Comparison of ENCODE assay signal across 15 mouse cellular contexts in the genomic region with DNA sequence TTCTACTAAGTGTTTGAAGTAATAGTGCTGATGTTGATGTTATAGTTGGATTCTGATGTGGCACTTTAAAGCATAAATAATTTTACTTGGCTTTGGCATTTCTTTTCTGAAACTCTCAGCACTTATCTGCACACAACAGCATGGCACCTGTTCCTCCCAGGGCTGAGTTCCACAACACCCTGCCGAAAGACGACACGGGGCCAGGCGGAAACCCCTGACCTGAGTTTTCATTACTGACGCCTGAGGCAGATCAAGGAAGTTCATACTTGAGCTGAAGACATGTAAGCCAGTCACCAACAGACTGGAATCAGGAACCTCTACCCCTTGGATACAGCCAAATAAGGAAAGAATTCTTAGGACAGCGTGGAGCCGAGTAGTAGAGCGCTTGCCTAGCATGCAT.
DNase-seq lines count a peak whose midpoint lies in the region; ATAC-seq and TF ChIP-seq lines count a peak whose summit lies in the region.
"Had no signal": no experiment of that assay in that cellular context is flagged by ENCODE, and none has a peak within 500 bp of the region (broad histone marks: within the 10 kb centered on the region; RNA-seq: fewer than 3 reads in every experiment).

No protein-coding gene starts in this region.

- no peak overlapping the region for H3K4me2 ChIP-seq in liver, embryonic 15.5 days
- no peak overlapping the region for H3K4me2 ChIP-seq in liver, embryonic 12.5 days
- H3K4me2 ChIP-seq: hindbrain, embryonic 15.5 days; neural tube, embryonic 13.5 days had no signal

- no peak overlapping the region for H3K9ac ChIP-seq in liver, embryonic 15.5 days
- H3K9ac ChIP-seq in liver, embryonic 12.5 days: no peak overlapping the region
- H3K9ac ChIP-seq: hindbrain, embryonic 15.5 days; neural tube, embryonic 13.5 days had no signal

- peak overlapping the region; percentile 70 for H3K4me3 ChIP-seq in gastrocnemius, adult 2 months
- H3K4me3 ChIP-seq in liver, embryonic 15.5 days (replicated peaks): no peak overlapping the region
- H3K4me3 ChIP-seq in liver, embryonic 12.5 days: no peak overlapping the region
- H3K4me3 ChIP-seq: hindbrain, embryonic 15.5 days; midbrain, embryonic 10.5 days; neural tube, embryonic 13.5 days had no signal

- DNase-seq in gastrocnemius, adult 2 months: no peak
- no peak for DNase-seq in gastrocnemius, postnatal 36 days
- peak; percentile 29 for DNase-seq in 416B (ENCODE audit: low read depth)
- DNase-seq in lung, postnatal 10 days: peak; percentile 36
- no peak for DNase-seq in right cerebral cortex, postnatal 25 days
- DNase-seq in layer of hippocampus, postnatal 36 days: no peak
- DNase-seq: cerebellum, postnatal 10 days; gastrocnemius, postnatal 14 days; thymus, postnatal 4 days had no signal

- H3K9me3 ChIP-seq in liver, embryonic 15.5 days (replicated peaks): no peaks in the 10 kb centered on the region
- H3K9me3 ChIP-seq in liver, embryonic 12.5 days (replicated peaks): no peaks in the 10 kb centered on the region
- H3K9me3 ChIP-seq: hindbrain, embryonic 15.5 days; midbrain, embryonic 10.5 days; neural tube, embryonic 13.5 days had no signal

- 0 out of 2 replicates have a peak, but pooled peaks cover 4% of the 10 kb centered on the region for H3K4me1 ChIP-seq in liver, embryonic 15.5 days (replicated peaks)
- H3K4me1 ChIP-seq in liver, embryonic 12.5 days: peaks cover 17% of the 10 kb centered on the region
- H3K4me1 ChIP-seq: hindbrain, embryonic 15.5 days; midbrain, embryonic 10.5 days had no signal

- ATAC-seq in liver, embryonic 15.5 days (ENCODE audit: insufficient read depth): no peak
- no peak for ATAC-seq in liver, embryonic 12.5 days
- ATAC-seq: intestine, embryonic 16.5 days had no signal

- peaks cover 10% of the 10 kb centered on the region for H3K27me3 ChIP-seq in liver, embryonic 15.5 days
- peaks cover 8% of the 10 kb centered on the region for H3K27me3 ChIP-seq in liver, embryonic 12.5 days (replicated peaks)
- H3K27me3 ChIP-seq: hindbrain, embryonic 15.5 days; neural tube, embryonic 13.5 days had no signal

- intact Hi-C loops in gastrocnemius, adult 2 months (cut with DNase I): no loop called here
- intact Hi-C loops in gastrocnemius, postnatal 36 days (cut with DNase I): no loop called here

- peak overlapping the region; percentile 76 for H3K27ac ChIP-seq in gastrocnemius, adult 2 months
- peak overlapping the region; percentile 29; the same call in 1 of the 2 replicates for H3K27ac ChIP-seq in liver, embryonic 15.5 days (replicated peaks)
- H3K27ac ChIP-seq in liver, embryonic 12.5 days: no peak overlapping the region
- H3K27ac ChIP-seq: hindbrain, embryonic 15.5 days; midbrain, embryonic 10.5 days; neural tube, embryonic 13.5 days had no signal

- TF ChIP-seq CTCF in gastrocnemius, adult 2 months (IDR thresholded peaks at IDR 0.05): no peak

- WGBS in liver, embryonic 15.5 days (ENCODE audit: insufficient replicate concordance): 38% methylated on average over 8 of the region's 8 CpGs
- WGBS in liver, embryonic 12.5 days (ENCODE audit: insufficient replicate concordance): 41% methylated on average over 8 of the region's 8 CpGs

- H3K36me3 ChIP-seq in liver, embryonic 15.5 days (replicated peaks): no peaks in the 10 kb centered on the region
- no peaks in the 10 kb centered on the region for H3K36me3 ChIP-seq in liver, embryonic 12.5 days
- H3K36me3 ChIP-seq: hindbrain, embryonic 15.5 days; midbrain, embryonic 10.5 days; neural tube, embryonic 13.5 days had no signal

Comparison
In these comparisons a context has a peak if more than half of its experiments do, and no peak if none do; other contexts are left out.
1. DNase-seq: peak in 416B (single experiment) and lung, postnatal 10 days (single experiment); none in gastrocnemius, adult 2 months (single experiment), gastrocnemius, postnatal 36 days (0 of 2), right cerebral cortex, postnatal 25 days (single experiment) and layer of hippocampus, postnatal 36 days (0 of 2).